Mouse (Mus musculus) midbrain, embryonic 11.5 days (tissue): ENCODE data around the gene Cdk5rap3. TPM values are rescaled to one million over a fixed set of nuclear protein-coding genes. Genes with fewer than 3 reads are reported as not detected.

Experiments used
- ATAC-seq: fragments of 200-750 bp; cut with Nextera tagmentation; 2 replicates; pipeline ENCODE4 v1.8.0; 2017; ENCODE audit warnings: moderate TSS enrichment, moderate library complexity; ENCODE audit not compliant: low FRiP score
- DNase-seq: peaks from one replicate; pipeline ENCODE4 v3.0.0; 2015; ENCODE audit warnings: low spot score; ENCODE audit errors: missing footprints
- H3K27ac ChIP-seq: fragments of 300-500 bp; sonication (generic); 2 replicates; pipeline ENCODE4 v1.5.1; 2014; ENCODE audit warnings: low read depth, low read length
- H3K27me3 ChIP-seq: fragments of 300-500 bp; sonication (generic); 2 replicates; pipeline ENCODE4 v1.6.1; 2014; ENCODE audit warnings: mild to moderate bottlenecking, low read length, moderate library complexity, mixed read lengths; ENCODE audit not compliant: control insufficient read depth, insufficient read depth
- H3K36me3 ChIP-seq: fragments of 300-500 bp; sonication (generic); 2 replicates; pipeline ENCODE4 v1.6.1; 2014; ENCODE audit warnings: mild to moderate bottlenecking, low read length, moderate library complexity, mixed read lengths; ENCODE audit not compliant: control insufficient read depth, insufficient read depth
- H3K4me1 ChIP-seq: fragments of 300-500 bp; sonication (generic); 2 replicates; pipeline ENCODE4 v1.6.1; 2014; ENCODE audit warnings: low read length; ENCODE audit not compliant: control insufficient read depth, insufficient read depth
- H3K4me2 ChIP-seq: fragments of 300-500 bp; sonication (generic); 2 replicates; pipeline ENCODE4 v1.6.1; 2014; ENCODE audit warnings: mild to moderate bottlenecking, moderate library complexity
- H3K4me3 ChIP-seq: fragments of 300-500 bp; sonication (generic); 2 replicates; pipeline ENCODE4 v1.5.1; 2014; ENCODE audit warnings: low read depth, low read length
- H3K9ac ChIP-seq: fragments of 300-500 bp; sonication (generic); 2 replicates; pipeline ENCODE4 v1.6.1; 2014; ENCODE audit warnings: low read length
- H3K9me3 ChIP-seq: fragments of 300-500 bp; sonication (generic); 2 replicates; pipeline ENCODE4 v1.6.1; 2016; ENCODE audit warnings: low read length; ENCODE audit not compliant: control insufficient read depth
- WGBS: fragments of 180-500 bp; shearing (Covaris S2); extraction: QIAGEN DNeasy Blood & Tissue Kit; methylation state at CpG from one replicate; pipeline ENCODE4 v1.1.7; 2014; 5-methylcytosine and 5-hydroxymethylcytosine counted together
- polyA plus RNA-seq: library from polyadenylated mRNA; unstranded; fragments of >200 nt; fragmentation: Nextera tagmentation; extraction: Ambion mirVana; gene quantifications from 2 replicates; pipeline ENCODE4 v1.2.1, GENCODE M21; 2014

Cdk5rap3 gene
- polyA plus RNA-seq, 1 experiment from 2014 or later, result 91.4 TPM

- Histone ChIP-seq H3K27me3 (no peaks in the 10 kb centered on the region), H3K9ac (no peak within 1 kb of the TSS), H3K4me3 (no peak within 1 kb of the TSS), H3K4me1 (no peaks in the 10 kb centered on the region), H3K27ac (no peak within 1 kb of the TSS), H3K9me3 (no peaks in the 10 kb centered on the region), H3K4me2 (no peak within 1 kb of the TSS), H3K36me3 (no peaks in the 10 kb centered on the region)
- DNase-seq (no peak), ATAC-seq (no peak)
- WGBS, result 81% methylated on average over 2 of the region's 2 CpGs
Observed at GRCm38 (mm10) chr11:96928088-96928487, 11.8 kb upstream of the Cdk5rap3 start, which contains the start of gene Prr15l. TSS of gene Prr15l (plus strand) at chr11:96928104.

- Histone ChIP-seq H3K9me3 (no peaks in the 10 kb centered on the region), H3K27ac (no peak overlapping the region), H3K4me1 (no peaks in the 10 kb centered on the region), H3K4me2 (no peak overlapping the region), H3K9ac (no peak overlapping the region), H3K27me3 (no peaks in the 10 kb centered on the region), H3K36me3 (no peaks in the 10 kb centered on the region), H3K4me3 (no peak overlapping the region)
- no peak for ATAC-seq
- WGBS, result 82% methylated on average over 5 of the region's 5 CpGs
- DNase-seq, result no peak
Observed at GRCm38 (mm10) chr11:96926587-96926986, 10.3 kb upstream of the Cdk5rap3 start.

GRCm38 (mm10) chr11:96925469-96926148, 9.3 kb upstream of the Cdk5rap3 start:
- Histone ChIP-seq H3K4me2 (no peak overlapping the region), H3K9me3 (no peaks in the 10 kb centered on the region), H3K36me3 (no peaks in the 10 kb centered on the region), H3K4me3 (no peak overlapping the region), H3K27me3 (no peaks in the 10 kb centered on the region), H3K4me1 (no peaks in the 10 kb centered on the region), H3K27ac (no peak overlapping the region), H3K9ac (no peak overlapping the region)
- ATAC-seq (no peak), DNase-seq (no peak)
- WGBS, result 85% methylated on average over 12 of the region's 12 CpGs

GRCm38 (mm10) chr11:96924861-96925260, 8.6 kb upstream of the Cdk5rap3 start:
- no peaks in the 10 kb centered on the region for H3K36me3 ChIP-seq
- DNase-seq, result no peak
- no peak overlapping the region for H3K4me2 ChIP-seq
- ATAC-seq, result no peak
- H3K27me3 ChIP-seq, result no peaks in the 10 kb centered on the region
- H3K4me3 ChIP-seq, result no peak overlapping the region
- no peak overlapping the region for H3K27ac ChIP-seq
- no peaks in the 10 kb centered on the region for H3K4me1 ChIP-seq
- no peak overlapping the region for H3K9ac ChIP-seq
- H3K9me3 ChIP-seq, result no peaks in the 10 kb centered on the region
- WGBS, result 85% methylated on average over 11 of the region's 11 CpGs

GRCm38 (mm10) chr11:96919003-96919402, 2.7 kb upstream of the Cdk5rap3 start:
- Histone ChIP-seq H3K9me3 (no peaks in the 10 kb centered on the region), H3K9ac (no peak overlapping the region), H3K27me3 (no peaks in the 10 kb centered on the region), H3K4me3 (no peak overlapping the region), H3K4me1 (peaks cover 9% of the 10 kb centered on the region), H3K27ac (no peak overlapping the region), H3K36me3 (no peaks in the 10 kb centered on the region), H3K4me2 (no peak overlapping the region)
- WGBS, result 67% methylated on average over 6 of the region's 6 CpGs
- no peak for ATAC-seq
- no peak for DNase-seq

- H3K9me3 ChIP-seq, result no peaks in the 10 kb centered on the region
- no peak overlapping the region for H3K27ac ChIP-seq
- ATAC-seq (no peak), DNase-seq (no peak)
- no peaks in the 10 kb centered on the region for H3K27me3 ChIP-seq
- 87% methylated on average over 6 of the region's 6 CpGs for WGBS
- H3K4me2 ChIP-seq, result no peak overlapping the region
- H3K36me3 ChIP-seq, result no peaks in the 10 kb centered on the region
- H3K4me1 ChIP-seq, result peaks cover 9% of the 10 kb centered on the region
- H3K4me3 ChIP-seq, result no peak overlapping the region
- H3K9ac ChIP-seq, result no peak overlapping the region
Observed at GRCm38 (mm10) chr11:96917415-96917814, 1.1 kb upstream of the Cdk5rap3 start.

- Histone ChIP-seq H3K4me3 (peak overlapping the region; percentile 79; the same call in 1 of the 2 replicates), H3K4me2 (peak overlapping the region; percentile 29; the same call in 1 of the 2 replicates), H3K4me1 (peaks cover 9% of the 10 kb centered on the region), H3K36me3 (no peaks in the 10 kb centered on the region), H3K27me3 (no peaks in the 10 kb centered on the region), H3K9ac (no peak overlapping the region), H3K27ac (no peak overlapping the region), H3K9me3 (no peaks in the 10 kb centered on the region)
- ATAC-seq (no peak; the same call in 1 of the 2 replicates), DNase-seq (no peak)
- WGBS, result 33% methylated on average over 12 of the region's 13 CpGs
Observed at GRCm38 (mm10) chr11:96916885-96917396, 645 bp upstream of the Cdk5rap3 start.

- Histone ChIP-seq H3K4me3 (no peak overlapping the region), H3K27ac (no peak overlapping the region), H3K9me3 (no peaks in the 10 kb centered on the region), H3K9ac (no peak overlapping the region), H3K36me3 (peaks cover 9% of the 10 kb centered on the region; the same call in 1 of the 2 replicates), H3K27me3 (no peaks in the 10 kb centered on the region), H3K4me1 (peaks cover 18% of the 10 kb centered on the region), H3K4me2 (no peak overlapping the region)
- ATAC-seq, result no peak
- WGBS, result 90% methylated on average over 11 of the region's 11 CpGs
- no peak for DNase-seq
Observed at GRCm38 (mm10) chr11:96912682-96913081, 3.6 kb downstream of the Cdk5rap3 start.

- peak; percentile 69 for ATAC-seq
- peak overlapping the region; percentile 48; the same call in 1 of the 2 replicates for H3K9ac ChIP-seq
Observed at GRCm38 (mm10) chr11:96910003-96910402, 6.3 kb downstream of the Cdk5rap3 start.

More at GRCm38 (mm10) chr11:96910003-96910402, 6.3 kb downstream of the Cdk5rap3 start:
- WGBS, result 26% methylated on average over 7 of the region's 7 CpGs
- peak; percentile 97 for DNase-seq
- peaks cover 35% of the 10 kb centered on the region for H3K4me1 ChIP-seq
- no peaks in the 10 kb centered on the region for H3K27me3 ChIP-seq
- peaks cover 10% of the 10 kb centered on the region; the same call in 1 of the 2 replicates for H3K36me3 ChIP-seq
- H3K4me2 ChIP-seq, result no peak overlapping the region
- H3K9me3 ChIP-seq, result no peaks in the 10 kb centered on the region
- no peak overlapping the region for H3K27ac ChIP-seq
- H3K4me3 ChIP-seq, result no peak overlapping the region
